Mouse (Mus musculus) ovary, postnatal 14 days (tissue): ENCODE data around the gene Sirt4.
A peak's percentile ranks its signal among the peaks of the same experiment; 100 is the strongest.
"Not testable (repeated sequence)": the region's sequence is repeated elsewhere in the genome, so short reads cannot be mapped to it uniquely, and the experiment has no call there.

Experiments used
- DNase-seq: peaks from one replicate; pipeline ENCODE4 v3.0.0; 2022; ENCODE audit warnings: low spot score

The Sirt4 gene

DNA sequence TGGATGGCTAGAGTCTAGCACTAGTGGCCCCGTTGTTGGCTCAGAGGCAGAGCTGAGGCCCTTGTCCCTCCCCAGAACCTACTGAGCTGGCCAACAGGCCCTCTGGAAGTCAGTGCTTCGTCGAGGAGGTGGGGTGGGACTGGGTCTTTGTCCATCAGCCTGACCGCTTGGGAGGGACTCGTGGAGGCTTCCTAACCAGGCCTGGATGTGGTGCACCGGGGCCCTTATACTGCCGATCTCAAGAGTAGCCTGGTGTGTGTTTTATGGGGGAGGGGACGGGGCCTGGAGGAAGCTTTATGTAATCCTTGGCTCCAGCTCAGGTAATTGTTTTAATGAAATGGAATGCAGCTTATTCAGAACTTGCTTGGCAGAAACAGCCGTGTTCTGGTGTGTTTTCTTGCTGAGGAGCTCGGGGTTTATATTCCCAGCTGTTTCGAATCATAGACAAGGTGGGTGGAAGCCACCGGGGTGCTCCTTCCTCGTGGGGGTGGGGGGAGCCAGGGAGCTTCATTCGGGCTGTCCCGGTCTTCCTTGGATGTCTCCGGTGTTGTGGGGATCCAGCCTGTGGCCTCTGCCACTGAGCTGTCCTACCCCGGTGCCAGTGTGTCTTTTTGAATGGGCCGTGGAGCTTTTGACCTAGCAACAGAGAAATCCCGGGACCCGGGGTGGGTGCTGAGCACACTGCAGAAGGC, 30.5 kb upstream of the Sirt4 start:
- DNase-seq: no peak

DNA sequence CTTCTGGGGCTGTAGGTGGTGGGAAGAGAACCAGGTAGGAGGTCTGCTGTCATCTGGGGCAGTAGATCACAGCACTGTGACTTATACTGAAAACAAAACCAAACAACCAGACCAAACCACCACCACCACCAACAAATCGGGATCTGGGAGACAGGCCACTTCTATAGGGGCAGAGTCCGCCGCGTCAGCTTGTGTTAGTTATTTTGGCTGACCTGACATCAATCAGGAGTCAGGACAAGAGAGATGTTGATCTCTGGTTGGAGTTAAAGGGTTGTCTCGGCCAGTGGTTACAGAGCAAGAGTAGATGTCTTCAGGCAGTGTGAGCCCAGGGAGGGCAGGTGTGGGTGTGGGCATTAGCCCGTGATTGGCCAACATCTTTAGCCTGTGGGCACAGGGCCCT, 29.8 kb upstream of the Sirt4 start:
- DNase-seq: no peak

DNA sequence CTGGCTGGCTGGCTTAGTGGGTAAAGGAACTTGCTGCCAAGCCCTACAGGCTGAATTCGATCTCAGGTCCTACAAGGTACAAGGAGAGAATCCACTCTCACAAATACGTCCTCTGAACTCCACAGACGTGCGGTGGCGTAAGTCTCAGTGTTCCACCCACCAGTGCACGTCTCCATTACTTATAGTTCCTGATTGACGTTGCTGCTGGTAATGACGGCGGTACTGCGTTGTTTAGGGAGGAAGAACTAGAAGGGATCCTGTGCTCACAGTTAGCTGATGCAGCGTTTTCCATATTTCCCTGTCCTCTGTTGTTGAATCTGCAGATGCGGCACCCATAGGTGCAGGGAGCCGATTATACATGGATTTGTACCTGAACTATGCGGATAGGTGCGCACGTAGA, 29.2 kb upstream of the Sirt4 start:
- DNase-seq: no peak

DNA sequence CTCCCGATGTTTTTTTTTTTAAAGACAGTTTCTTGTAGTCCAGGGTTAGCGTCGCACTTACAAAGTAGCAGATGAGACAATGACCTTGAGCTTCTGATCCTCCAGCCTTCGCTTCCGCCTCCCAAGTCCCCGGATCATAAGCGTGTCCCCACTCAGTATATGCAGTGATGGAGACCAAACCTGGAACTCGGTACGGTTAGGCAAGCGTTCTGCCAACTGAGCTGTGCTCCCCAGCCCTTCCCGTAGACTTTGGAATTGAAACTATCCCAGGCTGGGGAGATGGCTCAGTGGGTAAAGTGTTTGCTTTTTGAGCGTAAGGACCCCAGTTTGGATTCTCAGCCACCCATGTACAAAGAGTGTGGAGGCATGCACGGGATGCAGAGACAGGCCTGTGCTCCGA, 28.7 kb upstream of the Sirt4 start:
- DNase-seq: no peak

DNA sequence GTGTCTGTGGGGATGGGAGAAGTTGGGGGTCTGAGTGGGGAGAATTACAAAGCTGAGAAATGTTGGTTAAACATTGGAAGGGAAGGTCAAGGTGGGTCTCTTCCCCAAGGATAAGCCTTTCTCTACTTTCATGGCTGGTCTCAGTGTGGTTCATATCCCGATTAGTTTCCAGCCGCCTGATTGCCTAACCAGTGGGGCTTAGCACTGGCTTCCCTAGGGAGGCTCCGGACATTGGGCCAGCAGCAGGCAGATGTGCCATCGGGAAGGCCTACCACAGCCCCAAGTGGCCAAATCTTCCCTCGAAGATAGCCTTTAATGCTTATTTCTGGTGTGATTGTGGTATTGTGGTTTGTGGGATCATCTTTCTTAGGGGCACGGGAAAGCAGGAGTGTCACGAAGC, 27.9 kb upstream of the Sirt4 start:
- no peak for DNase-seq

DNA sequence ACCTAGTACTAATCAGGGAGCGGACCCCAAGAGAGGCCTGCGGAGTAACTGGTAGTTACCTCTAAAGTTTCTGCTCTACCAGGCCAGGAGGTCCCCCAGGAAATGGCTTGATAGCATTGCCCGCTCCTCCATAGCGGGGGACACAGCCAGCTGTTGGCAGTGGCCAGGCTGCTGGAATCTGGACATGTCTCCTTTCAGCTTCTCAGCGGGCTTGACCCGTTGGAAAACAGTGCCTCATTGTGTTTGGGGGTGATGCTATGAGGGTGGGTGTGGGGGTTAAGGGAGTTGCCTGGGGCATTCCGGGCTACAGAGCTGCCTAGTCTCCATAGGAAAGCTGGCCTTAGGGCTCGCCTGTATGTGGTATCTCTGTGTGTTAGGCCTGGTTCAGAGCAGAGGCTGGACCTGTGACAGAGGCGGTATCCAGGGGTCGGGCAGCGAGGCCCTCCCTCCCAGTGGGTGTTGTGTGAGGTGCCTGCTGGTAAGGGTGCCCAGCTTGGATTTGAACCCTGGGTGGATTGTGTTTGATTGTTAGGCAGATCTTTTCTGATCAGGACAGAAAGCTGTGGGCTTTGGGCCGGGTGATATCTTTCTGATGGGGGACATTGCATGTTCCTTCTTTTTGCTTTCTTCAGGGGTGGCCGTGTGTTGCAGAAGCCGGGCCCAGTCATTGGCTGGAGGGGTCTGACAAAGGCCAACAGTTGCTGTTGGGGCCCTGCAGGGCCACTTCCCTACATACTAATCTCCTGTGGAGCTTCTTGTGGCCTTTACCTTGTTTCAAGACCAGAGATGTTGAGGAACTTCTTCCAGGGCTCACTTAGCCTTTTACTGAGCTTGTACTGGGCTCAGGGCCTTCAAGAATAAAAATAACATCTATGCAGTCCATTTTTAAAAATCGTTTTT, 25.5 kb upstream of the Sirt4 start:
- DNase-seq: no peak

DNA sequence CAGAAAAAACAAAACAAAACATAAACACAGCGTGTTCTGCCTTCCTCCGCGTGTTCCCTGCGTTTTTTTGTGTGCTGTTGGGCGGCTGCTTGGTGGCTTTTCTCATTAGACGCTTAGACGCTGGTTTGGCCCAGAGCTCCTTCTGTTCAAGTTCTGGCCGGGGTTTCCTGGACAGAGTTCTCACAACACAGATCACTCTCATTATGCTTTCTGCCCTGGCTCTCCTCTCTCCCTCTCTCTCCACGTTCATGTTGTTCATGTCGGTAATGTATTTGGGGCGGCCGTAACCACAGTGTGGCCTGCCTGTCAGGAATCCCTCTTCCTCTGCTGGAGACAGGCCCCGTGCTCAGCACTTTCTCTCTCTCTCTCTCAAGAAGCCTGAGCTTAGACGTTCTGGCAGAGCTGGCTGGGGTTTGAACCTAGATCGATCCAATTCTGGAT, 24.8 kb upstream of the Sirt4 start:
- DNase-seq: no peak

DNA sequence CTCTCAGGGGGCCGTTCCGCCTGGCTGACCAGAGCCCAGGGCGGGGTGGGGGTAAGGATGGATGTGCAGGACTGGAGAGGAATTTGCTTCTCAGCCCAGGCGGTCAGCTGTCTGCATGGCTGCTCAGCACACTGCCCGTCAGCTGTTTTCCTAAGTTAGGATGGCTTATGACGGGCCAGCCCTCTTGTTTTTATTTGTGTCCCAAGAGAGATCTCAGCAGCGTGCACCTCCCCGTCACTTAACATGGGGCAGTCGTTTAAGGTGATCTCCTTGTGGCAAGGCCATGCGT, 24.3 kb upstream of the Sirt4 start:
- no peak for DNase-seq

DNA sequence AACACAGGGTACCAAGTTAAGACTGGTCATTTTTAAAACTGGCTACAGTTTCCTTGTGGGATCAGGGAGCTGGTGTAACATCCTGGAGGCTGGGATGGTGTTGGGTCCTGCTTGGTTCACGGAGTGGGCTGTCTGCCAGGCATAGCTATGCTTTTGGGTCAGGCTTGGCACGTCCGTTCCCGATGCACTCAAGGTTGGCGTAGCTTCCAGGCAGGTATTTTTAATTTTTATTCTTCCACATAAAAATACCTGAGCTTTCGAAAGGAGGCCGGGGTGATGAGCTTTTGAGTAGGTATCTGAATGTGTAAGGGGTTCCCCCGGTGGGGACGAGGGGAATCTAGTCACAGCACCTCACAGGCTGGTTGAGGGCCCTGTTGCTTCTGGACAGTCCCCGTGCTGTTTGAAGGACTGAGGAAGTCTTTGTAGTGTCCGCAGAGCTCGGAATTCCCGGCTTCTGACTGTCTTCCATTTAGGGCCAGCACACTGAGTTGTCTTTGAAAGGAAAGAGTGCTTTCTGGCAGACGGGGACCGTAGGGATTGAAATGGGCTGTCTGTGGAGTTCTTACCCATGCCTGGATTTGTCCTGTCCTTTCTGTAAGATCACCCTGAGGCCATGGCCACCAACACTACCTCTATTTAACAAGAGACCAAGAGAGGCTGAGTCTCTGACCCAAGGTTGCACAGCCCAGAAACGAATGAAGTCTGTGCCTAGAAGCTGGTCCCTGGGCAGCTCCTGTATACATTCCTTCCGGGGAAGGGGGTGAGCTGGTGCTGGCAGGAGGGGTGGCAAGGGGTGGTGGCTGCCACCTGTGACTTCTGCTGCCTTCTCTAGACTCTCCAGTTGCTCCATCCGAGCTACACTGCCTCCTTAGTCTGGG, 23.7 kb upstream of the Sirt4 start:
- DNase-seq: no peak

DNA sequence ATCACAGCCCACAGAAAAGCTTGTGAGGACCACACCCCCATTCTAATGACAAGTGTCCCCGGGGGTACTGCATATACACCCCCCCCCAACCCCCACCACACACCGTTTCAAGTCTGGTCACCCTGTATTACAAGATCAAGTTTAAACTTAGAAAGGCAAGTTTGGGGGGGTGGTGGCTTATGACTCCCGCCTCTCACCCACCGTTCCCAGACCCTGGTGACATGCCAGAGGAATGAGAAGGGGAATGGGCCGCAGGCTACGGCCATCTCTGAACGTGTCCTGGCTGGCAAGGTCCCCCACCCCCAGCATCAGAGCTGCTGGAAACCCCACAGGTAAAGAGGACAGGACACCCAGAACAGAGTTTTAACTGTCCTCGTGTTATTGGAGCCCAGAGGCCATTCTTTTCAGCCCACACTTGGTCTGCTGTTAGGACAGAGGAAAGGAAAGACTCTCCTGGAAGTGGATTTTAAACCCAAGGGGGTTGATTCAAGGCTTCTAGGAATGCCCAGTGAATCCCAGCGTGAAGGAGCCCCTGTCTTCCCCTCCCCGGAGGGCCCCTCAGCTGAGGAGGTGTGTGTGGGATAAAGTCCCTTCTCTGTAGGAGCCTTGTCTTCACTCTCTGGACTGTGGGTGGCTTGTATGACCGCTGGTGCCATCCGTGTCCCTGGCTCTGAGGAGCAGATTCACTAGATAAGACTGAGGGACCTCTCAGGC, 22.9 kb upstream of the Sirt4 start:
- no peak for DNase-seq

DNA sequence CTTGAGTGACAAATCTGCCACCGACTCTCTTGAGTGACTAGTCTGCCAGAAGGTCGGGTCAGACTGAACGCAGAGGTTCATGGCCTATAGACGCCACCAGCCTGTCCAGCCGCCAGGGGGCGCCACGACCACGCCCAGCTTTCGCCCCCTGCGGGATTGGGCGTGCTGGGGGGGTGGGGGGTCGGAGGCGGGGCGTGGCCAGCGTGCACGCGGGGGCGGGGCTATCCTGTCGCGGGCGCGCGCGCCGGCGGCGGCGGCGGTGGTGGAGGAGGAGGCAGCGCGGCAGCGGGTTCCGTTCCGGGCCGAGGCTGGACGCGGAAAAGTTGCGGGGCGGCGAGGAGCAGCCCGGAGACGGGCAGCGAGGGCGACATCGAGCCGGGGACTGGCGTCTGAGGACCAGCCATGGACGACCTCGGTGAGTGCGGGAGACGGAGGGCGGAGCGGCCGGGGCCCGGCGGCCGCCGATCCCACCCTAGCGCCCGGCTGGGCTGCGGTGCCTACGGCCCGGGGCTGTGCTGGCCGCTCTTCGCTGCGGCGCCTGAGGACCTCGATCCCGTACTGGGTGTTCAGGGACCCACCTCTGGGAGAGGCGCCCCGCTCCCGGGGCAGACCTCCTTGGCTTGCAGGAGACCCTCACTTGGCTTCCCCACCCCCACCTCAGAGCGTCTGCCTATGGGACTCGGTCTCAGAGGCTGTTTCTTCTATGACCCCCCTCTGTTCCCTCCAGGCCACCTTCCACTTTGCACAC, 22.1 kb upstream of the Sirt4 start, which contains the start of gene Pxn:
Gene Pxn (plus strand): TSS at position 223 of the 748 bp plus-strand sequence.
- peak; percentile 95 for DNase-seq

DNA sequence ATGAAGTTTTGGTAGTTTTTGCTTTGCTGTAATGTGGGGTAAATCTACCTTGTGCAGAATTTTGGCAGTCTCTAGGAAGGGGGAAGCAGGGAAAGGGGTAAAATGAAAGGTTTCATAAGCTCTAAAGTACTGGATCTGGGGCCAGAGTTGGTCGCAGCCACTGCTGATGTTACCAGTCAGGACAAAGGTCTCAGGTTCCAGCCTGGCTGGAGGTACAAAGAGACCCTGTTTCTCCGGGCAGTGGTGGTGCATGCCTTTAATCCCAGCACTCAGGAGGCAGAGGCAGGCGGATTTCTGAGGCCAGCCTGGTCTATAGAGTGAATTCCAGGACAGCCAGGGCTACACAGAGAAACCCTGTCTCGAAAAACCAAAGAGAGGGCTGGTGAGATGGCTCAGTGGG, 21.1 kb upstream of the Sirt4 start:
- not testable (repeated sequence) for DNase-seq

DNA sequence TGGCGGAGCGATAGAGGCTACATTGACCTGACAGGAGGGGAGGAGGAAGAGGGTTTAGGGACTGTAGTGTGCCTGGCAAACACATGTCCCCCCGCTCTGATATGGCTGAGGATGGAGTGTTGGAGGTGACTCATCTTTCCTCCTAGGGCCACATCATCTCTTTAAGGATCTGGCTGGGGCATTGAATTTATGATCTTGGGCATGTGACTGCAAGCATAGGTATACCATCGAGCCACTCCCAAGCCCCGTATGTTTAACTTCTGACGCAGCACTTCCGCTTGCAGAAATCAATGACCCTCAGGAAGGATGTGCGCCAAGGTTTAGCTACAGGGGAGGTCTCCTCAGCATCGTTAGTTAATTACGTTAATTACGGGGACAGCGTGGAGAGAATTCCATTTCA, 18.5 kb upstream of the Sirt4 start:
- no peak for DNase-seq

DNA sequence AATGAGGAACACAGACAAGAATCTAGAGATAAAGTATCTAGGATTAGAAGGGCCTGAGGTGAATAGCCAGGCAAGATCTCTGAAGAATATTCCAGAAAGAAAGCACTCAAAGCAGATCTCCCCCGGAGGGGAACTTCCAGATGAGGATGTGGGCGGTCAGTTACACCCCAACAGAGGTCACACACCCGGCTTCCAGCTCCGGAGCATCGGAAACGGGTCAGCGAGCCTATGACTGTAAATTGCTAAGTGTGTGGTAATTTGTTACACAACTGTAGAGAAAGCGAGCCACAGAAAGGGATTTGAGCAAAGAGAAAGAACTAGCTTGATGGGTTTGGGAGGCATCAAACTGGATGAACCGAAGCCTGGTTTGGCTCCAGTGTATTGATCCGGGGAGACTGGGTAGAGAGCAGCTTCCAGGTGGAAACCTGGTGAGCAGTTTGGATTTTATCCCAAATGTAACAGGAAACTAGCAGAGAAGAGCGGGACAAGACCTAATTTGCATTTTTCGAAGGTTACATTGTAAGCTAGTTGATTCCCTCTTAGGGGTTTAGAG, 15.9 kb upstream of the Sirt4 start:
- DNase-seq: no peak

DNA sequence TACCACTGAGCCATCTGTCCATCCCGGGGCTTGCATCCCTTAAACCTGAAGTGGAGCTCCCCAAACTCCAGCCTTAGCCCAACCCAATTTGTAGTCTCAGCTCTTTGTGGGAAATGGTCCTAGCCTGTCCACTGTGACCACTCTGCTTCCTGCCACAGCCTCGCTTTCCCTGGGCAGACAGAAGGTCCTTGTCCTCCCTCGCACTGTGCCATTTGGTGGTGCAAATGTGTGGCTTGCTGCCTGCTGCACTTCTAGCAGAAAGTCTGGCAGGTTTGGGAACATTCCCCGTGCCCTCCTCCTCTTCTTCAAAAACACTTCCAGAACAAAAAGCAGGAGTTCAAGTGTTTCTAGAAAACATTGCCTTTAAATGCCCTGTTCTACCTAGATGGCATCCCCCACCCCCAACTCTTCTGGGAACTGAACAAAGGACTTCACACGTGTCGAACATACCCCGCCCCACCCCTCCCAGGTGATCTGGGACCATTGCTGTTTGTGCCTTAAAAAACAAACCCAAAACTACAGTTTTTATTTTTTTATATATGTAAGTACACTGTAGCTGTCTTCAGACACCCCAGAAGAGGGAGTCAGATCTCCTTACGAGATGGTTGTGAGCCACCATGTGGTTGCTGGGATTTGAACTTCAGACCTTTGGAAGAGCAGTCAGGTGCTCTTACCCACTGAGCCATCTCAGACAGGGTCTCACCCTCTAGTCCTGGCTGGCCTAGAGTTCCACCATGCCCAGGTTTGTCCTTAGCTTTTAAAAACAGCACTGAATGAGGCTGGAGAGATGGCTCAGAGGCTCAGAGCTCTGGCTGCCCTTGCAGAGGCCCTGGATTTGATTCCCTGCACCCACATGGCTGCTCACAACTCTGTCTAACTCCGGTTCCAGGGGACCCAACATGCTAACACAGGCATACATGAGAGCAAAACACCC, 14.0 kb upstream of the Sirt4 start:
- DNase-seq: no peak

DNA sequence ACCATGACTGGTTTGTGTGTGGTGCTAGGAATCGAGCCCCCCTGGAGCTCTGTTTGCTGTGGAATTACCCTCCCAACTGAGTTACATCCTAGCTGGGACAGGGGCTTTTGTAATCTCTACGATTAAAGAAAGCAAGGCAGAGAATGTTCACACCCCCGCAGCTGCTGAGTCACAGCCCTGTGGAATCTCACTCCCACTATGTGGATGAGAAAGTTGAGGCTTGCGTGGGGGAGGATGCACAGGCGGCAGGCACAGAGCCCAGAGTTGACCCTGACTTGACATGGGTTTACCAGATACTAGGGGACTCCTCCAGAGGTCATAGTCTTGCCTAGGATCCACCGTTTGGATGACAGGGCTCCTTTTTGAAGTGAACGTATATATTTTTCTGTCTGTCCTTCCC, 12.5 kb upstream of the Sirt4 start:
- DNase-seq: no peak

DNA sequence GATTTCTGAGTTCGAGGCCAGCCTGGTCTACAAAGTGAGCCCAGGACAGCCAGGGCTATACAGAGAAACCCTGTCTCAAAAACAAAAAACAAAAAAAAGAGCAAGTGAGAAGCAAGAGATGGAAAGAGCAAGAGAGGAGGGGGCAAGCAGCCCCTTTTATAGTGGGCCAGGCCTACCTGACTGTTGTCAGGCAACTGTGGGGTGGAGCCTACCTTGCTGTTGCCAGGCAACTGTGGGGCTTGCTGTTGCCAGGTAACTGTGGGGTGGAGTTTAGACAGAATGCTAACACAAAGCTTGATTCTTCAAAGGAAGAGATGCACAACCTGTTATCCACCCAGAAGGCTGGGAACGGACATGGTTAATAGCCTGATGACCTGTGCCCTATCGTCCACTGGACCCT, 11.1 kb upstream of the Sirt4 start:
- not testable (repeated sequence) for DNase-seq

DNA sequence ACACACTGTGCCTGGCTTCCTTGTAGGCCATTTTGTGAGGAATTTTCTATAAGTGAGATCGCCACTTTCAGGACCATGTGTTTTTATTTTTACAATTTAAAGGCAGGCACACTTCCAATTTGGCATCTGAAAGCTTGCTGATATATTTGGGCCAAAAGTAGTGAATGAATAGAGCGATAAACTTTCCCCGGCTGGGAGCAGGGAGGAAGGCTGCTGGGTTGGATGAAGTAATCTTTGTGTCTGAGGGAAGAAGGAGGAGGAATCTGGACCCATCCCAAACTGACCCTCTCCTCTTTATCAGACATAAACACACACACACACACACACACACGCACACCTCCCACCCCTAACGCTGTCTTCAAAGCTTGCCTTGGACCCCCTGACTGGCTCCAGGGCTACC, 8.9 kb upstream of the Sirt4 start:
- no peak for DNase-seq

DNA sequence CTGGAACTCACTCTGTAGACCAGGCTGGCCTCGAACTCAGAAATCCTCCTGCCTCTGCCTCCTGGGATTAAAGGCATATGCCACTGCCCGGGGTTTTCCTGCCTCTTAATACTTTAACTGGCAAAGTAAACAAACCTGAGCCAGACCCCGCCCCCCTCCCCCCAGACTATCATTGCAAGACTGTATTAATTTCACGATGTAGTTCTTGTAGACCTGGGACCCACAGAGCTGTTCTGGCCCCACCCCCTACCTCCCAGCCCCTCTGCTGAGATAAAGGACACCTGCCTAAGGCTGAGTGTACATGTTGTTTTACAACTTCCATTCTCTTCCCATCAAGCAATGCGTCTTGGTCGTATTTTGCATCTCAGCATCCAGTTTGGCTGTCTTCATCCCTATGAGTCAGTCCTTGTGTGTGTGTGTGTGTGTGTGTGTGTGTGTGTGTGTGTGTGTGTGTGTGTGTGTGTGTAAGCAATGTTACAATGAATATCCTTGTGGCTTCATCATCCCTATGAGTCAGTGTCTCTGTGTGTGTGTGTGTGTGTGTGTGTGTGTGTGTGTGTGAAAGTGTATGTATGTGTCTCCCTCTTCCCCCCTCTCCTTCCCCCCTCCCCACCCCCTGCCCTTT, 8.3 kb upstream of the Sirt4 start:
- DNase-seq: no peak
